Mouse (Mus musculus) cortical plate, adult 2 months (tissue): ENCODE measurements at regions not wholly inside any gene's neighbourhood (a gene's known extent, or its start where the extent isn't known, plus 50 kb on each side); places are given as distances from the start of the nearest gene placed in this dataset.

ENCODE experiments used
- CTCF ChIP-seq: fragments of 200-500 bp; IDR thresholded peaks from 2 replicates; pipeline ENCODE4 v1.5.1; 2011; ENCODE audit warnings: mild to moderate bottlenecking, control low read depth, low read length; ENCODE audit not compliant: insufficient read depth; ENCODE audit errors: extremely low read depth
- POLR2A ChIP-seq: fragments of 200-500 bp; IDR thresholded peaks from 2 replicates; pipeline ENCODE4 v1.6.1; 2011; ENCODE audit warnings: mild to moderate bottlenecking, low read length, control low read depth; ENCODE audit not compliant: insufficient read depth; ENCODE audit errors: extremely low read depth

GRCm38 (mm10) chr3:37919450-37920156 is 195.3 kb upstream of the Gm5148 start:
- TF ChIP-seq POLR2A (no peak), CTCF (no peak)
